Mouse (Mus musculus) CH12.LX (cell line): ENCODE measurements around the gene Ice1.

Experiments used
- CTCF ChIP-seq, 2 experiments: IDR thresholded peaks in 1 of 2; conservative IDR thresholded peaks in 1 of 2; 2 replicates each; pipeline ENCODE4 v1.5.1; 2011 to 2012; ENCODE audit warnings: low read depth in 2 of 2, low read length in 2 of 2, improper control_type of control experiment in 1 of 2, inconsistent platforms in 1 of 2, mild to moderate bottlenecking in 1 of 2, moderate library complexity in 1 of 2
- E2F4 ChIP-seq: IDR thresholded peaks from 2 replicates; pipeline ENCODE4 v1.6.1; 2011; ENCODE audit warnings: low read depth, low read length, improper control_type of control experiment; ENCODE audit not compliant: insufficient replicate concordance
- EP300 ChIP-seq: IDR thresholded peaks from 2 replicates; pipeline ENCODE4 v1.6.1; 2011; ENCODE audit warnings: low read length, improper control_type of control experiment
- MAX ChIP-seq: IDR thresholded peaks from 2 replicates; pipeline ENCODE4 v1.6.1; 2011; ENCODE audit warnings: low read length, improper control_type of control experiment
- POLR2A ChIP-seq: IDR thresholded peaks from 2 replicates; pipeline ENCODE4 v1.6.1; 2011; ENCODE audit warnings: low read depth, mild to moderate bottlenecking, improper control_type of control experiment, low read length
- SIN3A ChIP-seq: IDR thresholded peaks from 2 replicates; pipeline ENCODE4 v1.6.1; 2012; ENCODE audit warnings: low read length, improper control_type of control experiment, inconsistent platforms
- TBP ChIP-seq: conservative IDR thresholded peaks from 2 replicates; pipeline ENCODE4 v1.6.1; 2011; ENCODE audit warnings: low read depth, low read length, improper control_type of control experiment
- USF2 ChIP-seq: conservative IDR thresholded peaks from 2 replicates; pipeline ENCODE4 v1.6.1; 2011; ENCODE audit warnings: low read depth, low read length, improper control_type of control experiment
- ZMIZ1 ChIP-seq: IDR thresholded peaks from 2 replicates; pipeline ENCODE4 v1.6.1; 2012; ENCODE audit warnings: low read depth, mild to moderate bottlenecking, inconsistent platforms, low read length, improper control_type of control experiment

- TF ChIP-seq CTCF (conservative IDR thresholded peaks at IDR 0.05 in 1 of 2, IDR thresholded peaks at IDR 0.05 in 1 of 2; ENCODE audit: low read depth in 2 of 2, low read length in 2 of 2), result no peak
- no peak for TF ChIP-seq POLR2A
- TF ChIP-seq ZMIZ1, result no peak
- TF ChIP-seq E2F4, result no peak
- TF ChIP-seq EP300, result no peak
- no peak for TF ChIP-seq TBP
- TF ChIP-seq MAX, result no peak
- no peak for TF ChIP-seq SIN3A
- no peak for TF ChIP-seq USF2
These were observed 37.3 kb downstream of the Ice1 start for GRCm38 (mm10) chr13:70599964-70600619.
